Comparison of ENCODE assay signal across 8 mouse cellular contexts in genomic region chr1:62984566-62984965, GRCm38 (mm10).
DNase-seq lines count a peak whose midpoint lies in the region; ATAC-seq and TF ChIP-seq lines count a peak whose summit lies in the region.

No protein-coding gene starts in this region.

- TF ChIP-seq CTCF in CH12.LX (conservative IDR thresholded peaks at IDR 0.05 in 1 of 2, IDR thresholded peaks at IDR 0.05 in 1 of 2; ENCODE audit: low read depth in 2 of 2, low read length in 2 of 2) = peak; percentile 31 to 67; a peak in 3 of 4 replicates
- TF ChIP-seq CTCF in lung, embryonic 14.5 days (IDR thresholded peaks at IDR 0.05; ENCODE audit: low read depth) = peak; percentile 67
- peak; percentile 39; the same call in 1 of the 2 replicates for TF ChIP-seq CTCF in olfactory bulb, adult 2 months (IDR thresholded peaks at IDR 0.05; ENCODE audit: insufficient read depth, low read depth, low read length)

- 24% methylated on average over 11 of the region's 11 CpGs for WGBS in forebrain, embryonic 10.5 days
- WGBS in hindbrain, embryonic 10.5 days = 35% methylated on average over 11 of the region's 11 CpGs
- 32% methylated on average over 11 of the region's 11 CpGs for WGBS in lung, embryonic 14.5 days
- WGBS in olfactory bulb, adult 2 months = 29% methylated on average over 11 of the region's 11 CpGs

- peak; percentile 35 for DNase-seq in CH12.LX (ENCODE audit: extremely low read depth)
- peak; percentile 14 for DNase-seq in adrenal gland, postnatal 4 days (ENCODE audit: low spot score in 2 of 2)
- DNase-seq in forebrain, embryonic 10.5 days (ENCODE audit: extremely low spot score, low spot score) = peak; percentile 38
- peak; percentile 24 for DNase-seq in hindbrain, embryonic 10.5 days (ENCODE audit: low spot score)
- DNase-seq in layer of hippocampus, adult 8-10 months (ENCODE audit: low spot score in 2 of 2) = peak; percentile 11 to 44
- peak; percentile 68 for DNase-seq in lung, embryonic 14.5 days
- DNase-seq in thymus, postnatal 25 days = peak; percentile 38

- no peaks in the 10 kb centered on the region for H3K79me2 ChIP-seq in CH12.LX (replicated peaks; ENCODE audit: control insufficient read depth, extremely low read depth, insufficient read depth, poor library complexity, severe bottlenecking)

- H3K4me1 ChIP-seq in CH12.LX (ENCODE audit: control insufficient read depth in 1 of 2, insufficient read depth in 2 of 2) = peaks cover 2 to 13% of the 10 kb centered on the region in 2 experiments; a peak in 3 of 4 replicates
- peaks cover 8% of the 10 kb centered on the region for H3K4me1 ChIP-seq in forebrain, embryonic 10.5 days
- H3K4me1 ChIP-seq in hindbrain, embryonic 10.5 days (replicated peaks) = peaks cover 11% of the 10 kb centered on the region; the same call in 1 of the 2 replicates
- H3K4me1 ChIP-seq in lung, embryonic 14.5 days (ENCODE audit: insufficient read depth) = no peaks in the 10 kb centered on the region
- H3K4me1 ChIP-seq in olfactory bulb, adult 2 months (ENCODE audit: control insufficient read depth, insufficient read depth, low read length) = no peaks in the 10 kb centered on the region

- TF ChIP-seq POLR2A in CH12.LX (IDR thresholded peaks at IDR 0.05; ENCODE audit: low read depth, low read length) = no peak
- TF ChIP-seq POLR2A in olfactory bulb, adult 2 months (IDR thresholded peaks at IDR 0.05; ENCODE audit: insufficient read depth, low read depth, low read length) = no peak

- TF ChIP-seq RAD21 in CH12.LX (IDR thresholded peaks at IDR 0.05; ENCODE audit: low read depth, low read length) = no peak; the same call in 1 of the 2 replicates

- no peak overlapping the region for H3K4me3 ChIP-seq in CH12.LX (replicated peaks in 1 of 3; ENCODE audit: low read depth in 2 of 3, low read length in 2 of 3, poor library complexity in 1 of 3)
- H3K4me3 ChIP-seq in forebrain, embryonic 10.5 days = peak overlapping the region; percentile 40
- H3K4me3 ChIP-seq in hindbrain, embryonic 10.5 days = peak overlapping the region; percentile 22; the same call in 1 of the 2 replicates
- no peak overlapping the region for H3K4me3 ChIP-seq in lung, embryonic 14.5 days (ENCODE audit: low read depth, low read length)
- H3K4me3 ChIP-seq in olfactory bulb, adult 2 months (ENCODE audit: insufficient read depth, low read depth, low read length) = no peak overlapping the region

- H3K4me2 ChIP-seq in CH12.LX (ENCODE audit: insufficient read depth, low read depth, poor library complexity, severe bottlenecking) = peak overlapping the region; percentile 69; the same call in 1 of the 2 replicates
- H3K4me2 ChIP-seq in lung, embryonic 14.5 days = peak overlapping the region; percentile 25

- H3K9me3 ChIP-seq in CH12.LX (replicated peaks; ENCODE audit: low read length) = no peaks in the 10 kb centered on the region
- no peaks in the 10 kb centered on the region for H3K9me3 ChIP-seq in forebrain, embryonic 10.5 days
- H3K9me3 ChIP-seq in hindbrain, embryonic 10.5 days = no peaks in the 10 kb centered on the region
- no peaks in the 10 kb centered on the region for H3K9me3 ChIP-seq in lung, embryonic 14.5 days (ENCODE audit: low read depth, low read length)

- TF ChIP-seq EP300 in CH12.LX (IDR thresholded peaks at IDR 0.05; ENCODE audit: low read length) = no peak

- no peak overlapping the region for H3K27ac ChIP-seq in CH12.LX (ENCODE audit: insufficient read depth, low read depth)
- H3K27ac ChIP-seq in forebrain, embryonic 10.5 days = peak overlapping the region; percentile 44; the same call in 1 of the 2 replicates
- no peak overlapping the region for H3K27ac ChIP-seq in hindbrain, embryonic 10.5 days
- H3K27ac ChIP-seq in lung, embryonic 14.5 days (ENCODE audit: low read depth) = no peak overlapping the region
- no peak overlapping the region for H3K27ac ChIP-seq in olfactory bulb, adult 2 months (ENCODE audit: insufficient read depth, low read depth, low read length)

- H3K27me3 ChIP-seq in CH12.LX (replicated peaks) = no peaks in the 10 kb centered on the region
- peaks cover 7% of the 10 kb centered on the region; the same call in 1 of the 2 replicates for H3K27me3 ChIP-seq in forebrain, embryonic 10.5 days (ENCODE audit: poor library complexity, severe bottlenecking)
- H3K27me3 ChIP-seq in hindbrain, embryonic 10.5 days (ENCODE audit: insufficient read depth, poor library complexity, severe bottlenecking) = no peaks in the 10 kb centered on the region
- H3K27me3 ChIP-seq in lung, embryonic 14.5 days (ENCODE audit: insufficient read depth, low read length) = no peaks in the 10 kb centered on the region

- H3K9ac ChIP-seq in CH12.LX (ENCODE audit: insufficient read depth, low read depth) = no peak overlapping the region
- H3K9ac ChIP-seq in lung, embryonic 14.5 days = no peak overlapping the region

- H3K36me3 ChIP-seq in CH12.LX (replicated peaks in 1 of 2; ENCODE audit: control insufficient read depth in 1 of 2, insufficient read depth in 1 of 2, low read length in 1 of 2) = no peaks in the 10 kb centered on the region
- no peaks in the 10 kb centered on the region for H3K36me3 ChIP-seq in forebrain, embryonic 10.5 days (replicated peaks)
- H3K36me3 ChIP-seq in hindbrain, embryonic 10.5 days = no peaks in the 10 kb centered on the region
- no peaks in the 10 kb centered on the region for H3K36me3 ChIP-seq in lung, embryonic 14.5 days (ENCODE audit: insufficient read depth)

- in situ Hi-C loops in CH12.LX (cut with MboI; ENCODE audit: low pct_ligation_motif_present, low pct_unique_long_range_greater_than_20kb, low sequenced_read_pairs) = loop anchor here (25.0 kb wide), 1 partner anchor 1847 kb away; no protein-coding TSS in a partner anchor

- dilution Hi-C loops in CH12.LX (cut with MboI; ENCODE audit: extremely low pct_ligation_motif_present, extremely low pct_unique_long_range_greater_than_20kb, low sequenced_read_pairs) = no loop called here

- ATAC-seq in lung, embryonic 14.5 days (ENCODE audit: insufficient read depth) = no peak; the same call in 1 of the 2 replicates

TF ChIP-seq in CH12.LX, 34 proteins besides CTCF, POLR2A, EP300 and RAD21:
- no peak for TF ChIP-seq NRF1 (IDR thresholded peaks at IDR 0.05; ENCODE audit: low read depth, low read length)
- TF ChIP-seq ELF1 (IDR thresholded peaks at IDR 0.05; ENCODE audit: low read depth, low read length) = no peak
- TF ChIP-seq USF2 (conservative IDR thresholded peaks at IDR 0.05; ENCODE audit: low read depth, low read length) = no peak
- no peak for TF ChIP-seq MEF2A (IDR thresholded peaks at IDR 0.05; ENCODE audit: borderline replicate concordance, low read depth, low read length)
- no peak for TF ChIP-seq BHLHE40 (IDR thresholded peaks at IDR 0.05; ENCODE audit: low read depth, low read length)
- TF ChIP-seq MAZ (IDR thresholded peaks at IDR 0.05; ENCODE audit: low read depth, low read length) = no peak
- TF ChIP-seq MXI1 (IDR thresholded peaks at IDR 0.05; ENCODE audit: low read depth, low read length) = no peak
- no peak for TF ChIP-seq CHD2 (IDR thresholded peaks at IDR 0.05; ENCODE audit: low read length)
- TF ChIP-seq GABPA (IDR thresholded peaks at IDR 0.05; ENCODE audit: insufficient replicate concordance, low read depth, low read length) = no peak
- no peak for TF ChIP-seq E2F4 (IDR thresholded peaks at IDR 0.05; ENCODE audit: insufficient replicate concordance, low read depth, low read length)

Comparison
In these comparisons a context has a peak if more than half of its experiments do, and no peak if none do; other contexts are left out.
1. DNase-seq: peak in every context shown above with its lines; median percentile 68 in lung, embryonic 14.5 days; 38 in forebrain, embryonic 10.5 days; 38 in thymus, postnatal 25 days; 35 in CH12.LX; 28 in layer of hippocampus, adult 8-10 months; 24 in hindbrain, embryonic 10.5 days; 14 in adrenal gland, postnatal 4 days.
2. H3K4me3 ChIP-seq: peak in forebrain, embryonic 10.5 days (single experiment) and hindbrain, embryonic 10.5 days (single experiment); none in CH12.LX (0 of 3), lung, embryonic 14.5 days (single experiment) and olfactory bulb, adult 2 months (single experiment).
3. Peak in every context shown above with its lines, with median percentiles within 50 percentile points of each other: CTCF ChIP-seq.